Mouse (Mus musculus) heart, adult 11 months (tissue): ENCODE results near the gene Spats2l.

Experiments used
- DNase-seq: peaks from one replicate; pipeline ENCODE4 v3.0.0; 2022

Spats2l gene

DNA sequence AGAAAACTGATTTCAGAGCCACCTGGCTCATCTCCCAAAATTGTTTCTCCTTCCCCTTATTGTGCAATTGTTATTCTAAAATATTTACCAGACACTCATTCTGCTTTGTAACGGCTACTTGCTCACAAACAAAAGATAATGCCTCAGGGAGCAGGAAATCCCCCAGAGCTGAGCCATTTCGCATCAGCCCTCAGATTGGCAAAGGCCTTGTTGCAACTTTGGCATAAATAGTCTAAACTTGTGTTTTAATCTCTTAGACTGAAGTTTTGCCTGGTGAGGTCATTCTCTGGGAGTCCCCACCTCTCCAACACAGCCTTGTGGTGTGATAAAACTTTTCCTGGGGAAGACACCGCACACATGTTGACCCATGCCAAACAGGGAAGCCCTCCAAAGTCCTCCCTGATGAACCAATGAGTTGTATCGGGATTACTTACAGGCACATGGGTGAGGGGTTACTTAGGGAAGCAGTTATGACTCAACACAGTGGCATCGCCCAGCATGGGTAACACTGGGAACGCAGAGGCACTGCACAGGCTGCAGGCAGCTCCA lies 215.2 kb downstream of the Spats2l start:
- peak; percentile 92 for DNase-seq

DNA sequence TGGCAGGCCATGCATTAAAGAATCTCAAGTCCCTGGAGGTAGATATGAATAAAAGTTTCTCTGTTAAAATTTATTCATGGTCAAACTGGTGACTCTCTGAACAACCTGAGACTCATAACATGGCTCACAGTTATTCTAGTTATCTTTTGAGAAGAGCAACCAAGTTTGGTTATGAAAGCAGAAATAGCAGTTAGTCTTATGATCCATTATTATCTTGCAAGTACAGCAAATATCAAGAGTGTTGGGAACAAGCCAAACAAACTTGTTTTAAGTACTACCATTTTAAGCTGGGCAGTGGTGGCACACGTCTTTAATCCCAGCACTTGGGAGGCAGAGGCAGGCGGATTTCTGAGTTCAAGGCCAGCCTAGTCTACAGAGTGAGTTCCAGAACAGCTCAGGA lies 217.3 kb downstream of the Spats2l start:
- DNase-seq, result no peak

DNA sequence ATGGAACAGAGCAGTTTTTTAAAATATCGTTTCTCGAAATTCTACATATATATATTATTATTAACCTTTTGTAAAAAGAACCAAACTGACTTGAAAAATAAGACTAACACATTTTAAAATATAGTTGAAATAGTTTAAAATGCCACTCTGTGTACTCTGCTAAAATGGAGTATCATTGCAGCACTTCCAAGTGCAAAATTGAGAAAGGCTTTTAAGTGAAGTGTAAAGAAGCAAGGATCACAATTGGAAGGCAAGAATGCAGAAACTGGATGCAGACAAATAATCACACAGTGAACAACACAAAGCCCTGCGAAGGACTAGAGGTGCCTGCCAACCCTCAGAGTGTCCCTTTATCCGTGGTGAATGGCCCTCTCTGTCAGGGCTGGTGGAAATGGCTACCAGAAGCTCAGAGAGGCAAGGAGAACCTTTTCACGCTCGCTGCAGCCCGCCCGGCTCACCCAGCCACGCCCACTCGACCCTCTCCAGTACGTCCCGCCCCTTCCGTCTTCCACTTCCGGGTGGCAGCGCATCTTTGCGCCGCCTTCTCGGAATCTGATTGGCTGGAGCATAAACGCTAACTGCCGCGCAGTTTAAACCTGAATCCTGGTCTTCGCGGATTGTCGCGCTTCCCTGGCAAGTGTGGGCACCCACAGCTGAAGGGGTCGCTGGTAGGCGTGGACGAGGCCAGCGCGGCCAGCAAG lies 221.6 kb downstream of the Spats2l start, which contains the start of gene Sgo2a:
Gene Sgo2a, plus strand, starts transcription at position 540 of the 701 bp plus-strand sequence.
- DNase-seq, result peak; percentile 99

DNA sequence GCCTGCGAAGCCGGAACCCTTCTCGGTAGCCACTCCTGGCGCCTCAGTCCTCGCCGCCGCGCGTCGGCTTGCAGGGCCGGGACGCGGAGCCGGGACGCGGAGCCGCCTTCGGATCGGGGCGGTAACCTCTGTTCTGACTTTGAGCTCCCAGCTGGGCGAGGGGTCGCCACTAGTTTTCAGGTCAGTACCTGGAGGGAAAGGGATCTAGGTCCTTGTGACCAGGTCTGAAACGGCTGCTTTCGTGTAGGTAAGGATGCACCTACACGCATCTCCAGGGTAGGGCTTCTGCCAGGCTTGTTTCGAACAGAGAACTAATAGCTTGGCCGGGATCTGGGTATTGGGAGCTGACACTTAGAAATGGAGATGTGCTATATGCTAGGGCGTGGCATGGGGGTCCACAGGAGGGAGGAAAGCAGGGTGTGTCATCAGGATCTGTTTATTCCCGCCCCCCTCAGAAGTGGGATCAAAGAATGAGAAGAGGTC lies 222.2 kb downstream of the Spats2l start:
- no peak for DNase-seq
